Mouse (Mus musculus) embryonic stem cell, embryonic (primary cell): ENCODE results near the gene Nphs1.

Source experiments
- CTCF ChIA-PET, 4 experiments: fragments of 300-600 bp in 2 of 4; fragments of 350-600 bp in 2 of 4; sonication (Branson Sonifier 250); formaldehyde crosslinking; loops; one replicate each; lab custom pipeline; 2022; ENCODE audit warnings: inconsistent platforms in 2 of 4; lab: Charles Lee
- POLR2A ChIA-PET, 4 experiments: fragments of 300-600 bp in 2 of 4; fragments of 350-600 bp in 2 of 4; sonication (Branson Sonifier 250); formaldehyde crosslinking; loops; one replicate each; lab custom pipeline; 2022; ENCODE audit warnings: antibody characterized with exemption in 4 of 4, inconsistent platforms in 1 of 4; lab: Charles Lee

The Nphs1 gene

GRCm38 (mm10) chr7:30456911-30457628 lies 1.0 kb upstream of the Nphs1 start:
- ChIA-PET POLR2A (interaction anchor here (0.6 to 5.8 kb wide), 14 partner anchors 9 to 169 kb away, joined by 4 to 51 read pairs (median 5); partner anchors contain the start of genes Aplp1 (in 2 of the 4), Cox6b1 (in 1 of the 4) and E130208F15Rik (in 1 of the 4)), CTCF (interaction anchor here in 3 of 4 experiments (0.6 to 3.6 kb wide), 10 partner anchors 9 to 310 kb away, joined by 3 to 10 read pairs (median 4); no protein-coding TSS in a partner anchor)

DNA sequence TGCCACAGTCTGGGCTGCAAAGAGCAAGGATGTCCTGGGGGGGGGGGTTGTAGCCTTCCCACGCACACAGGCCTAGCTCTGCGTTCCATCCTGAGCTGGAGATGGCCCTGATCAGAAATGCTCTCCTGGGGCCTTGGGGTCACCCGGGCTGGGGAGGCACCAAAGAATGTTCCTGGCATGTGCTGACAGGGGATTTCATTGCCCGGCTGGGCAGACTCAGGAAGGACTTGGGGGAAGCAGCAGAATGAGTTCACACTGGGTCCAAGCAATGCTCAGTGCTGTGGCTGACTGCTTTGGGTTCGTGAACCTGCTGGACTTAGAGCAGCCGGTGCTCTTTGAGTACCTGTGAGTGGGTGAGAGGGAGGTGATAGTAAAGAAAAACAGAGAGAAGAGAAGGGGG lies 1.4 kb downstream of the Nphs1 start:
- CTCF ChIA-PET: interaction anchor here in 2 of 4 experiments (0.6 to 1.5 kb wide), 4 partner anchors 12 to 127 kb away, joined by 3 to 5 read pairs (median 4); no protein-coding TSS in a partner anchor
- POLR2A ChIA-PET: interaction anchor here in 2 of 4 experiments (0.6 to 1.1 kb wide), 5 partner anchors 15 to 1562 kb away, joined by 3 to 5 read pairs (median 3); no protein-coding TSS in a partner anchor

- CTCF ChIA-PET: interaction anchor here in 3 of 4 experiments (0.6 to 1.1 kb wide), 5 partner anchors 9 to 171 kb away, joined by 3 to 6 read pairs (median 3); no protein-coding TSS in a partner anchor
- POLR2A ChIA-PET: interaction anchor here (0.5 to 2.2 kb wide), 12 partner anchors 8 to 183 kb away, joined by 3 to 9 read pairs (median 4); partner anchors contain the start of genes Aplp1 (in 1 of the 4) and Wdr62 (in 1 of the 4)
Observed at GRCm38 (mm10) chr7:30463568-30463967, 5.5 kb downstream of the Nphs1 start.

GRCm38 (mm10) chr7:30463996-30464395 lies 5.9 kb downstream of the Nphs1 start:
- ChIA-PET CTCF (interaction anchor here in 3 of 4 experiments (0.6 to 1.1 kb wide), 4 partner anchors 8 to 152 kb away, joined by 3 to 6 read pairs (median 3); no protein-coding TSS in a partner anchor), POLR2A (interaction anchor here (0.5 to 2.2 kb wide), 13 partner anchors 8 to 131 kb away, joined by 3 to 9 read pairs (median 5); partner anchors contain the start of gene Aplp1 (in 1 of the 4))

- POLR2A ChIA-PET: interaction anchor here (0.7 to 3.7 kb wide), 17 partner anchors 7 to 372 kb away, joined by 3 to 23 read pairs (median 3); partner anchors contain the start of genes Kirrel2 (in 2 of the 4), Nphs1 (in 2 of the 4), Cox6b1 (in 1 of the 4) and Nfkbid (in 1 of the 4)
- CTCF ChIA-PET: interaction anchor here in 3 of 4 experiments (1.1 to 1.9 kb wide), 6 partner anchors 7 to 152 kb away, joined by 3 to 8 read pairs (median 4); partner anchors contain the start of genes Kirrel2 (in 1 of the 3) and Nphs1 (in 1 of the 3)
Observed at GRCm38 (mm10) chr7:30464816-30465300, 6.7 kb downstream of the Nphs1 start.

DNA sequence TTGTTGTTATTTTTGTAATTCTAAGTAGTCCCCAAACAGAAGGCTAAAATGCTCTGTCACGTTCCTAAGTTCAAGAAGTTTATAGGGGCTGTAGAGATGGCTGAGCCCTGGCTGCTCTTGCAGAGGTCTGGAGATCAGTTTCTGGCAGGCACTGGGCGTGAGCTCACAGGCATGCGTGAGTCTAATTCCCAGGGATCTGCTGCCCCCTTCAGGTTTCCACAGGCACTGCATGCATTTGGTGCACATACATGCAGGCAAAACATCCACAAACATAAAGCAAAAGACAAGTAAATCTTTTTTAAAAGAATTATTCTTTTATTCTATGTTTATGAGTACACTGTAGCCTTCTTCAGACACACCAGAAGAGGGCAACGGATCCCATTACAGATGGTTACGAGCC lies 14.3 kb downstream of the Nphs1 start:
- POLR2A ChIA-PET: interaction anchor here in 3 of 4 experiments (0.9 to 1.4 kb wide), 3 partner anchors 9 to 36 kb away, joined by 3 to 11 read pairs (median 3); partner anchors contain the start of gene Aplp1 (in 1 of the 3)

GRCm38 (mm10) chr7:30474999-30475398 lies 16.9 kb downstream of the Nphs1 start:
- ChIA-PET POLR2A (interaction anchor here in 2 of 4 experiments (0.7 to 1.8 kb wide), 6 partner anchors 8 to 144 kb away, joined by 3 to 5 read pairs (median 3); no protein-coding TSS in a partner anchor), CTCF (interaction anchor here in 3 of 4 experiments (0.6 to 1.5 kb wide), 3 partner anchors 139 to 559 kb away, joined by 4 to 5 read pairs (median 5); no protein-coding TSS in a partner anchor)

More for the DNA sequence above, 14.3 kb downstream of the Nphs1 start:
- CTCF ChIA-PET: interaction anchor here (0.6 to 2.3 kb wide), 52 partner anchors 9 to 231 kb away, joined by 3 to 26 read pairs (median 4); partner anchors contain the start of genes Aplp1 (in 2 of the 4), E130208F15Rik (in 1 of the 4), Hspb6 (in 1 of the 4) and Kirrel2 (in 1 of the 4)

DNA sequence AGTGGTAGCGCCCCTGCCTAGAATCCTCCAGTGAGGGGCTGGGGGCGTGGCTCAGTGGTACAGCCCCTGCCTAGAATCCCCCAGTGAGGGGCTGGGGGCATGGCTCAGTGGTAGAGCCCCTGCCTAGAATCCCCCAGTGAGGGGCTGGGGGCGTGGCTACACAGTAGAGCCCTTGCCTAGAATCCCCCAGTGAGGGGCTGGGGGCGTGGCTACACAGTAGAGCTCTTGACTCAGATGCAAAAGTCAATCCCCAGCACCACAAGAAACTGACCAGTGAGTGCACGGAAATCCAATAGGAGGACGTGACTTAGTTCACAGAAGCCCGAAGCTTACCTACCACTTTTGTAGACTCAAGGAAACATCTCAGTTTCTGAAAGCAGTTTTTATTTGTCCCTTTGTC lies 18.0 kb downstream of the Nphs1 start:
- CTCF ChIA-PET: interaction anchor here in 3 of 4 experiments (0.6 to 1.5 kb wide), 5 partner anchors 103 to 144 kb away, joined by 3 to 5 read pairs (median 3); no protein-coding TSS in a partner anchor
- POLR2A ChIA-PET: interaction anchor here in 2 of 4 experiments (0.6 to 1.2 kb wide), 4 partner anchors 10 to 221 kb away, joined by 3 to 5 read pairs (median 3); no protein-coding TSS in a partner anchor

- ChIA-PET CTCF (interaction anchor here in 3 of 4 experiments (0.7 to 2.6 kb wide), 5 partner anchors 13 to 146 kb away, joined by 3 to 11 read pairs (median 3); partner anchors contain the start of gene Prodh2 (in 1 of the 3)), POLR2A (interaction anchor here in 3 of 4 experiments (0.6 to 1.5 kb wide), 6 partner anchors 14 to 302 kb away, joined by 3 to 7 read pairs (median 3); partner anchors contain the start of genes Cox6b1 (in 1 of the 3), Nfkbid (in 1 of the 3) and Nphs1 (in 1 of the 3))
Observed at GRCm38 (mm10) chr7:30477415-30478381, 19.6 kb downstream of the Nphs1 start.

DNA sequence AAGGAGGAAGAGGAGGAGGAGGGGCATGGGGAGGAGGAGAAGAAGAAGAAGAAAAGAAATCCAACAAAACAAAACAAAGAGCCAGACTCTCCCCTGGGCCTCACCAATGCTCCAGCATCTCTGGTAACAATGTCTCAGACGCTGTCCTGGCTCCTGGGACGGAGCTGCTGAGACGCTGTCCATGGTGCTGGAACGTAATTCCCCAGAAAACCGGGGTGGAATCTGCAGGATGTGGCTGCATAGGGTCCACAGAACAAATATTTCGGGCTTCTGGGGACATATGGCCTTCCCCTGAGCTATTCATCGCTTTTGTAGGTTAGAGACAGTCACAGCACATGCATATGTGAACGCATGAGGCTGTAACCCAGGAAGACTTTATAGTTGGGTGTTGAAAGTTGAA lies 26.1 kb downstream of the Nphs1 start:
- ChIA-PET CTCF (interaction anchor here in 2 of 4 experiments (1.1 to 1.3 kb wide), 3 partner anchors 9 to 12 kb away, joined by 3 to 4 read pairs (median 4); no protein-coding TSS in a partner anchor), POLR2A (interaction anchor here in 2 of 4 experiments (0.6 to 1.0 kb wide), 3 partner anchors 31 to 53 kb away, joined by 4 to 7 read pairs (median 5); no protein-coding TSS in a partner anchor)

DNA sequence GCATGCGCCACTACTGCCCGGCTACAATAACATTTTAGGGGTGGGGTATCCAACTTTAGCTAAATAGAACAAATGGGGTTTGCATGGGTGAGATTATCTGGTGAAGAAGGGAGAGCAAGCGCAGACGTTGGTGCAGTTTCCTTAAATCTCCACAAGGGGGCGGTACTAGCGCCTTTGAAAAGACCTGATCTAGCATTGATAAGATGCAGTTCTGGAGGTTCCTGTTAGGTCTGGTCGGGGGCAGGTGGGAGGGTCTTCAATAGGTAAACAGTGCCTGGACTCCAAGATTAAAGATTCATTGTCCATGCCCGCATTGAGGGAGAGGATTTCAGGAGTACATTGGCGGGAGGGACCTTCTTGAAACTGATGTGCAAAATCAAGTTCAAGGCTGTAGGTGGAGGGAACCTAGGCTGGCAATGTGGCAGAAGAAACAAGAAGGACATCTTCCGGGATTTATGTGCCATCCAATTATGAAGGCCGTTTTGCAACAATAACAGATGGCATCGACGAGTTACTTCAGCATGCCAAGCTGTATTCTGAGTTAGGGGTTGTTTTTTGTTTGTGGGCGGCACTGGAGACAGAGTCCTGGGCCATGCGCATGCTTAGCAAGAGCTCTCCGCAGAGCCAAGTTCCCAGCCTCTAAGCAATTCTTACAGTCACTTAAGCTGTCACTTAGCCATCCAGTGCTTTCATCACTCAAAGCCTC lies 32.3 kb downstream of the Nphs1 start:
- ChIA-PET CTCF (interaction anchor here (0.5 to 5.6 kb wide), 84 partner anchors 8 to 666 kb away, joined by 3 to 42 read pairs (median 4); partner anchors contain the start of genes Upk1a (in 2 of the 4), E130208F15Rik (in 1 of the 4), Etv2 (in 1 of the 4) and Fam187b (in 1 of the 4)), POLR2A (interaction anchor here in 3 of 4 experiments (0.6 to 2.4 kb wide), 25 partner anchors 9 to 210 kb away, joined by 3 to 8 read pairs (median 3); partner anchors contain the start of genes Wdr62 (in 2 of the 3), Cox6b1 (in 1 of the 3), Haus5 (in 1 of the 3) and Hspb6 (in 1 of the 3))

- ChIA-PET POLR2A (interaction anchor here in 3 of 4 experiments (0.7 to 2.4 kb wide), 28 partner anchors 9 to 211 kb away, joined by 3 to 8 read pairs (median 3); partner anchors contain the start of genes Wdr62 (in 2 of the 3), Cox6b1 (in 1 of the 3), Haus5 (in 1 of the 3) and Hspb6 (in 1 of the 3)), CTCF (interaction anchor here (0.6 to 5.6 kb wide), 75 partner anchors 9 to 666 kb away, joined by 3 to 42 read pairs (median 4); partner anchors contain the start of genes Upk1a (in 2 of the 4), E130208F15Rik (in 1 of the 4), Etv2 (in 1 of the 4) and Fam187b (in 1 of the 4))
Observed at GRCm38 (mm10) chr7:30490957-30491307, 32.8 kb downstream of the Nphs1 start.

GRCm38 (mm10) chr7:30492765-30493164 lies 34.6 kb downstream of the Nphs1 start:
- ChIA-PET CTCF (interaction anchor here (0.5 to 5.6 kb wide), 51 partner anchors 9 to 481 kb away, joined by 3 to 31 read pairs (median 4); partner anchors contain the start of genes Arhgap33 (in 1 of the 4), Cox6b1 (in 1 of the 4), Fam187b (in 1 of the 4) and Upk1a (in 1 of the 4)), POLR2A (interaction anchor here in 3 of 4 experiments (0.6 to 1.3 kb wide), 8 partner anchors 25 to 179 kb away, joined by 3 to 6 read pairs (median 4); no protein-coding TSS in a partner anchor)

GRCm38 (mm10) chr7:30493401-30493931 lies 35.4 kb downstream of the Nphs1 start, which contains the start of gene Prodh2:
Prodh2 (plus strand) TSS chr7:30493622.
- ChIA-PET CTCF (interaction anchor here (0.6 to 5.6 kb wide), 30 partner anchors 9 to 481 kb away, joined by 3 to 31 read pairs (median 4); partner anchors contain the start of genes Cox6b1 (in 2 of the 4) and Arhgap33 (in 1 of the 4)), POLR2A (interaction anchor here in 2 of 4 experiments (0.7 to 1.3 kb wide), 6 partner anchors 8 to 180 kb away, joined by 3 to 6 read pairs (median 4); no protein-coding TSS in a partner anchor)
